Mouse (Mus musculus): ENCODE data around the gene Sap30bp.

- no peak for TF ChIP-seq GATA1 (IDR thresholded peaks at IDR 0.05; ENCODE audit: low read depth, low read length)
- TF ChIP-seq RCOR1 (IDR thresholded peaks at IDR 0.05; ENCODE audit: low read depth, low read length), result no peak
- TF ChIP-seq POLR2A (IDR thresholded peaks at IDR 0.05; ENCODE audit: control insufficient read depth in 1 of 2, insufficient read depth in 1 of 2, low read depth in 1 of 2, low read length in 2 of 2, poor library complexity in 1 of 2), result no peak
- TF ChIP-seq POLR2AphosphoS5 (IDR thresholded peaks at IDR 0.05; ENCODE audit: borderline replicate concordance, low read depth, low read length), result no peak
- no peak for TF ChIP-seq HCFC1 (IDR thresholded peaks at IDR 0.05; ENCODE audit: low read depth, low read length)
- no peak for TF ChIP-seq MAZ (IDR thresholded peaks at IDR 0.05; ENCODE audit: low read depth, low read length)
- TF ChIP-seq SIN3A (IDR thresholded peaks at IDR 0.05; ENCODE audit: low read length), result no peak
- TF ChIP-seq CTCF (IDR thresholded peaks at IDR 0.05 in 2 of 3, conservative IDR thresholded peaks at IDR 0.05 in 1 of 3; ENCODE audit: control insufficient read depth in 1 of 3, insufficient read depth in 1 of 3, low read depth in 2 of 3, low read length in 3 of 3, poor library complexity in 1 of 3, severe bottlenecking in 1 of 3), result no peak
Measured at GRCm38 (mm10) chr11:115983291-115983690, 50.2 kb downstream of the Sap30bp start.

All from MEL (cell line).